Mouse (Mus musculus): ENCODE measurements at regions not wholly inside any gene's neighbourhood (a gene's known extent, or its start where the extent isn't known, plus 50 kb on each side); places are given as distances from the start of the nearest gene placed in this dataset.
"Not testable (repeated sequence)": the region's sequence is repeated elsewhere in the genome, so short reads cannot be mapped to it uniquely, and the experiment has no call there.

GRCm38 (mm10) chr5:55677811-55678210 lies 1679.5 kb downstream of the Stim2 start:
- not testable (repeated sequence) for DNase-seq

- peak in 1 of 2 experiments; percentile 3 for DNase-seq
Measured at GRCm38 (mm10) chr5:55691114-55691742, 1692.9 kb downstream of the Stim2 start.

- no peak for DNase-seq
Measured at GRCm38 (mm10) chr5:55704512-55704911, 1706.2 kb downstream of the Stim2 start.

- no peak for DNase-seq
Measured at GRCm38 (mm10) chr5:55711786-55712185, 1713.5 kb downstream of the Stim2 start.

- no peak for DNase-seq
Measured at GRCm38 (mm10) chr5:55735143-55735542, 1736.8 kb downstream of the Stim2 start.

- no peak for DNase-seq
Measured at GRCm38 (mm10) chr5:55761777-55762176, 1763.5 kb downstream of the Stim2 start.

GRCm38 (mm10) chr5:55791755-55792629 lies 1793.7 kb downstream of the Stim2 start:
- no peak for DNase-seq

- DNase-seq: no peak
Measured at GRCm38 (mm10) chr5:55792717-55793116, 1794.4 kb downstream of the Stim2 start.

Measured in cerebellum, postnatal 10 days (tissue).